Mouse (Mus musculus): Measurements from ENCODE around the gene Retnlb. TPM values are rescaled to one million over a fixed set of nuclear protein-coding genes. Genes with fewer than 3 reads are reported as not detected.

Retnlb gene
- polyA plus RNA-seq (2015; fragmentation: Nextera tagmentation; extraction: Ambion mirVana), result not detected in 2 replicates

- Histone ChIP-seq H3K9me3 (ENCODE audit: low read length) (no peaks in the 10 kb centered on the region), H3K4me3 (ENCODE audit: low read depth, low read length) (no peak within 1 kb of the TSS)
Observed at GRCm38 (mm10) chr16:48816695-48817094, at the start of gene Retnlb. Gene Retnlb, plus strand, starts transcription at chr16:48816856.

GRCm38 (mm10) chr16:48769183-48769582 is 47.5 kb upstream of the Retnlb start:
- no peaks in the 10 kb centered on the region for H3K36me3 ChIP-seq (replicated peaks; ENCODE audit: insufficient read depth, low read length)

More at GRCm38 (mm10) chr16:48816695-48817094, at the start of gene Retnlb:
- Histone ChIP-seq H3K4me2 (ENCODE audit: low read depth, low read length) (no peak within 1 kb of the TSS), H3K36me3 (replicated peaks; ENCODE audit: insufficient read depth, low read length) (no peaks in the 10 kb centered on the region), H3K27me3 (ENCODE audit: insufficient read depth, low read length) (no peaks in the 10 kb centered on the region), H3K4me1 (ENCODE audit: insufficient read depth) (no peaks in the 10 kb centered on the region), H3K9ac (replicated peaks) (no peak within 1 kb of the TSS), H3K27ac (ENCODE audit: low read depth) (no peak within 1 kb of the TSS)
- TF ChIP-seq EP300 (IDR thresholded peaks at IDR 0.05; ENCODE audit: low read depth) (no peak), CTCF (IDR thresholded peaks at IDR 0.05; ENCODE audit: low read depth) (no peak)
- DNase-seq (no peak), ATAC-seq (no peak)
- WGBS (ENCODE audit: insufficient replicate concordance), result 89% methylated on average over 2 of the region's 2 CpGs

DNA sequence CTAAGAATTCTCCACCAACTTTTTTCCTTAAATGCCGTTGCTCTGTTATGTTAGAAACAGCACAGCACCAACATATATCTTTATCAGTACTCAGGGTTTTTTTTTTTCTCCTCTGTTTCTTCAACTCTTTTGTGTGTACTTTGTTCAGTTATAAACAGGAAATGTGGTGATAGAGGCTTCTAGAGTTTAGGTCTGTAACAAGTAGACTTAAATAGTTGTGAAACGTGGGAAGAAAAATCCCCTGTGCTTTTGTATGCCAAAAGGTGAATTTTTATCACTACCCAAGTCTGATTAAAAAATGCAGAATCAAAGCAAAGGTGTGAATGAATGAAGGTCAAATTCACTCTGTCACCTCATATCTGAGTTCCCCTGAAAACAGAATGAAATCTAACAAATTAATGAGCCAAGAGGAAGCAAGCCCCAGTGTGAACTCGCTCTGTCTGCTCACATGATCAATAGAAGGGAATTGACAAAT is 44.6 kb upstream of the Retnlb start, which contains the start of gene Trat1:
TSS of gene Trat1 (minus strand) at position 51 of the 475 bp plus-strand sequence.
- ATAC-seq (no peak), DNase-seq (no peak)
- no peak within 1 kb of the TSS for H3K27ac ChIP-seq (ENCODE audit: low read depth)
- no peaks in the 10 kb centered on the region for H3K9me3 ChIP-seq (ENCODE audit: low read length)
- no peaks in the 10 kb centered on the region for H3K4me1 ChIP-seq (ENCODE audit: insufficient read depth)
- H3K9ac ChIP-seq (replicated peaks), result no peak within 1 kb of the TSS
- TF ChIP-seq CTCF (IDR thresholded peaks at IDR 0.05; ENCODE audit: low read depth) (no peak), EP300 (IDR thresholded peaks at IDR 0.05; ENCODE audit: low read depth) (no peak)
- no peak within 1 kb of the TSS for H3K4me3 ChIP-seq (ENCODE audit: low read depth, low read length)
- H3K4me2 ChIP-seq (ENCODE audit: low read depth, low read length), result no peak within 1 kb of the TSS
- 50% methylated on average over 3 of the region's 3 CpGs for WGBS (ENCODE audit: insufficient replicate concordance)
- no peaks in the 10 kb centered on the region for H3K36me3 ChIP-seq (replicated peaks; ENCODE audit: insufficient read depth, low read length)
- no peaks in the 10 kb centered on the region for H3K27me3 ChIP-seq (ENCODE audit: insufficient read depth, low read length)

More at GRCm38 (mm10) chr16:48769183-48769582, 47.5 kb upstream of the Retnlb start:
- 87% methylated on average over 3 of the region's 3 CpGs for WGBS (ENCODE audit: insufficient replicate concordance)
- H3K27ac ChIP-seq (ENCODE audit: low read depth), result no peak overlapping the region
- no peaks in the 10 kb centered on the region for H3K9me3 ChIP-seq (ENCODE audit: low read length)
- DNase-seq (no peak), ATAC-seq (no peak)
- no peak overlapping the region for H3K4me2 ChIP-seq (ENCODE audit: low read depth, low read length)
- H3K27me3 ChIP-seq (ENCODE audit: insufficient read depth, low read length), result no peaks in the 10 kb centered on the region
- H3K9ac ChIP-seq (replicated peaks), result no peak overlapping the region
- H3K4me1 ChIP-seq (ENCODE audit: insufficient read depth), result no peaks in the 10 kb centered on the region
- TF ChIP-seq EP300 (IDR thresholded peaks at IDR 0.05; ENCODE audit: low read depth) (no peak), CTCF (IDR thresholded peaks at IDR 0.05; ENCODE audit: low read depth) (no peak)
- H3K4me3 ChIP-seq (ENCODE audit: low read depth, low read length), result no peak overlapping the region

DNA sequence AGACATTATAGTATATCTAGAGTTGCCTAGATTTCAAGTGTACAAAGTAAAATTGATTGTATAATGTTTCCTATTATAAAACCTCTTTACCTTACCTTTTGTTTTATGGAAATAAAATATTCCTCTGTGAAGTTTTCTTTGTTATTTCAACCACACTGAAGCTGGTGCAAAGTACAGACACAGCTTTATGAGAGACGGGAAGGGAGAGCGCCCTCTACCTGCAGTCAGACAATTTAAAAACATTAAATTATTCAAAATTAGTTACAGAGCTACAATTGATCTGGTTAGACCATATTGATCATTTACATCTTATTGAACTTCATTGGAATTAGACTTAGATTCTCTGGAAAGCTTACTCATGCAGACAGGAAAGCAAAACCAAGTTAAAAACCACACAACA is 39.4 kb upstream of the Retnlb start:
- no peaks in the 10 kb centered on the region for H3K27me3 ChIP-seq (ENCODE audit: insufficient read depth, low read length)
- H3K4me1 ChIP-seq (ENCODE audit: insufficient read depth), result no peaks in the 10 kb centered on the region
- no peak overlapping the region for H3K4me2 ChIP-seq (ENCODE audit: low read depth, low read length)
- no peaks in the 10 kb centered on the region for H3K36me3 ChIP-seq (replicated peaks; ENCODE audit: insufficient read depth, low read length)
- H3K4me3 ChIP-seq (ENCODE audit: low read depth, low read length), result no peak overlapping the region
- H3K9ac ChIP-seq (replicated peaks), result no peak overlapping the region
- no peak for ATAC-seq
- DNase-seq, result no peak
- TF ChIP-seq CTCF (IDR thresholded peaks at IDR 0.05; ENCODE audit: low read depth), result peak; percentile 31; the same call in 1 of the 2 replicates
- no peak for TF ChIP-seq EP300 (IDR thresholded peaks at IDR 0.05; ENCODE audit: low read depth)
- H3K27ac ChIP-seq (ENCODE audit: low read depth), result no peak overlapping the region
- no peaks in the 10 kb centered on the region for H3K9me3 ChIP-seq (ENCODE audit: low read length)
- WGBS (ENCODE audit: insufficient replicate concordance), result 71% methylated on average over 2 of the region's 2 CpGs

DNA sequence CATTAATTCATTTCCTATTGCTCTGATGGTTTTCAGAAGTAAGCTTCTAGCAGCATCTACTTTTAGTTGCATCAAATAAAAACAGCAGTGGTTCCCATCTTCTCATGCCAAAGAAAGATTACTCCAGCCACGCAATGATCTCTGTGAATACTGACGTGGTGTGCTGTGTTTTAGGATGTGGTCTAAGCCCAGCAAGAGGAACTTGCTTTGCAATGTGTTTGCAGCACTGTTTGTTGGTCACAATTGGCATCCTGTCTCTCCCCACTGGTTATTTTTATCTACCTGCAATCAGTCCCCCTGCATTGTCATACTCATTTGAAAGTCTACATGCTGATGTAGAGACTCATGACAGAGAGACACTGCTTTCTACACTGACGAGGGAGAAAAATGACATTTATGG is 30.4 kb upstream of the Retnlb start:
- 28% methylated on average over 3 of the region's 3 CpGs for WGBS (ENCODE audit: insufficient replicate concordance)
- no peak for ATAC-seq
- no peak overlapping the region for H3K9ac ChIP-seq (replicated peaks)
- H3K27ac ChIP-seq (ENCODE audit: low read depth), result 0 out of 2 replicates have a peak overlapping the region, but pooled peaks have one; percentile 31
- TF ChIP-seq CTCF (IDR thresholded peaks at IDR 0.05; ENCODE audit: low read depth) (no peak), EP300 (IDR thresholded peaks at IDR 0.05; ENCODE audit: low read depth) (no peak)
- peak; percentile 13 for DNase-seq
- H3K4me1 ChIP-seq (ENCODE audit: insufficient read depth), result no peaks in the 10 kb centered on the region
- H3K4me3 ChIP-seq (ENCODE audit: low read depth, low read length), result no peak overlapping the region
- H3K4me2 ChIP-seq (ENCODE audit: low read depth, low read length), result no peak overlapping the region
- H3K27me3 ChIP-seq (ENCODE audit: insufficient read depth, low read length), result no peaks in the 10 kb centered on the region
- H3K9me3 ChIP-seq (ENCODE audit: low read length), result no peaks in the 10 kb centered on the region
- no peaks in the 10 kb centered on the region for H3K36me3 ChIP-seq (replicated peaks; ENCODE audit: insufficient read depth, low read length)

GRCm38 (mm10) chr16:48788704-48789185 is 27.9 kb upstream of the Retnlb start:
- Histone ChIP-seq H3K9me3 (ENCODE audit: low read length) (no peaks in the 10 kb centered on the region), H3K27me3 (ENCODE audit: insufficient read depth, low read length) (no peaks in the 10 kb centered on the region), H3K4me1 (ENCODE audit: insufficient read depth) (no peaks in the 10 kb centered on the region), H3K4me2 (ENCODE audit: low read depth, low read length) (no peak overlapping the region), H3K36me3 (replicated peaks; ENCODE audit: insufficient read depth, low read length) (no peaks in the 10 kb centered on the region), H3K4me3 (ENCODE audit: low read depth, low read length) (no peak overlapping the region), H3K27ac (ENCODE audit: low read depth) (no peak overlapping the region), H3K9ac (replicated peaks) (no peak overlapping the region)
- ATAC-seq (0 out of 2 replicates have a peak, but pooled peaks have one; percentile 45), DNase-seq (peak; percentile 29)
- TF ChIP-seq CTCF (IDR thresholded peaks at IDR 0.05; ENCODE audit: low read depth), result no peak
- TF ChIP-seq EP300 (IDR thresholded peaks at IDR 0.05; ENCODE audit: low read depth), result 0 out of 2 replicates have a peak, but pooled peaks have one; percentile 13
- WGBS (ENCODE audit: insufficient replicate concordance), result 37% methylated on average over 4 of the region's 4 CpGs

Measured in liver, postnatal 0 days (tissue).